Mouse (Mus musculus) stomach, postnatal 0 days (tissue): ENCODE data around the gene Col18a1. TPM values are rescaled to one million over a fixed set of nuclear protein-coding genes. Genes with fewer than 3 reads are reported as not detected.
A peak's percentile ranks its signal among the peaks of the same experiment; 100 is the strongest.
"Not testable (repeated sequence)": the region's sequence is repeated elsewhere in the genome, so short reads cannot be mapped to it uniquely, and the experiment has no call there.

Experiments
- ATAC-seq: fragments of 200-750 bp; cut with Nextera tagmentation; 2 replicates; pipeline ENCODE4 v1.8.0; 2017; ENCODE audit not compliant: low FRiP score, low TSS enrichment
- DNase-seq: peaks from one replicate; pipeline ENCODE4 v3.0.0-alpha.2; 2016; ENCODE audit warnings: low spot score
- H3K27ac ChIP-seq: fragments of 300-500 bp; sonication (generic); replicated peaks from 2 replicates; pipeline ENCODE4 v1.5.1; 2014; ENCODE audit warnings: mild to moderate bottlenecking, control low read depth
- H3K27me3 ChIP-seq: fragments of 300-500 bp; sonication (generic); 2 replicates; pipeline ENCODE4 v1.6.1; 2014; ENCODE audit warnings: low read length; ENCODE audit not compliant: control insufficient read depth, insufficient read depth
- H3K36me3 ChIP-seq: fragments of 300-500 bp; sonication (generic); 2 replicates; pipeline ENCODE4 v1.6.1; 2014; ENCODE audit warnings: low read length, mixed read lengths; ENCODE audit not compliant: control insufficient read depth, insufficient read depth
- H3K4me1 ChIP-seq: fragments of 300-500 bp; sonication (generic); replicated peaks from 2 replicates; pipeline ENCODE4 v1.6.1; 2014; ENCODE audit warnings: antibody characterized with exemption; ENCODE audit not compliant: control insufficient read depth, insufficient read depth
- H3K4me2 ChIP-seq: fragments of 300-500 bp; sonication (generic); replicated peaks from 2 replicates; pipeline ENCODE4 v1.6.1; 2014; ENCODE audit warnings: low read depth, mild to moderate bottlenecking, control low read depth, moderate library complexity
- H3K4me3 ChIP-seq: fragments of 300-500 bp; sonication (generic); 2 replicates; pipeline ENCODE4 v1.5.1; 2014; ENCODE audit warnings: low read depth, low read length, control low read depth
- H3K9ac ChIP-seq: fragments of 300-500 bp; sonication (generic); 2 replicates; pipeline ENCODE4 v1.6.1; 2014; ENCODE audit warnings: mild to moderate bottlenecking, low read length, control low read depth, mixed read lengths
- H3K9me3 ChIP-seq: fragments of 300-500 bp; sonication (generic); 2 replicates; pipeline ENCODE4 v1.6.1; 2016; ENCODE audit warnings: low read length; ENCODE audit not compliant: control insufficient read depth
- CTCF ChIP-seq: IDR thresholded peaks from 2 replicates; pipeline ENCODE4 v1.5.1; 2016; ENCODE audit warnings: antibody characterized with exemption, low read depth, mild to moderate bottlenecking, moderate library complexity
- EP300 ChIP-seq: optimal IDR thresholded peaks from 2 replicates; pipeline ENCODE3; 2016; ENCODE audit warnings: antibody characterized with exemption
- WGBS: fragments of 180-500 bp; shearing (Covaris S2); extraction: QIAGEN DNeasy Blood & Tissue Kit; methylation state at CpG from one replicate; pipeline ENCODE4 v1.1.7; 2014; 5-methylcytosine and 5-hydroxymethylcytosine counted together
- polyA plus RNA-seq: library from polyadenylated mRNA; unstranded; fragments of >200 nt; fragmentation: Nextera tagmentation; extraction: Ambion mirVana; gene quantifications from 2 replicates; pipeline ENCODE4 v1.2.1, GENCODE M21; 2015

Col18a1 gene
- polyA plus RNA-seq, 1 experiment from 2014 or later, result 26.3 TPM

- Histone ChIP-seq H3K9ac (no peak overlapping the region), H3K4me2 (no peak overlapping the region), H3K4me1 (no peaks in the 10 kb centered on the region), H3K27ac (no peak overlapping the region), H3K9me3 (no peaks in the 10 kb centered on the region), H3K36me3 (no peaks in the 10 kb centered on the region), H3K27me3 (no peaks in the 10 kb centered on the region), H3K4me3 (no peak overlapping the region)
- WGBS, result 50% methylated on average over 2 of the region's 2 CpGs
- DNase-seq (peak; percentile 84), ATAC-seq (peak; percentile 89)
- TF ChIP-seq CTCF, result peak; percentile 34; the same call in 1 of the 2 replicates
- TF ChIP-seq EP300, result no peak
Measured at GRCm38 (mm10) chr10:77142328-77142727, 24.0 kb downstream of the Col18a1 start.

GRCm38 (mm10) chr10:77138304-77138703 lies 28.0 kb downstream of the Col18a1 start:
- DNase-seq (no peak), ATAC-seq (no peak)
- H3K9ac ChIP-seq, result no peak overlapping the region
- no peaks in the 10 kb centered on the region for H3K27me3 ChIP-seq
- TF ChIP-seq CTCF (no peak), EP300 (no peak)
- H3K9me3 ChIP-seq, result no peaks in the 10 kb centered on the region
- H3K4me3 ChIP-seq, result no peak overlapping the region
- H3K4me2 ChIP-seq, result no peak overlapping the region
- no peaks in the 10 kb centered on the region for H3K36me3 ChIP-seq
- H3K27ac ChIP-seq, result no peak overlapping the region
- H3K4me1 ChIP-seq, result no peaks in the 10 kb centered on the region

GRCm38 (mm10) chr10:77136205-77136604 lies 30.1 kb downstream of the Col18a1 start:
- no peaks in the 10 kb centered on the region for H3K27me3 ChIP-seq
- H3K4me1 ChIP-seq, result no peaks in the 10 kb centered on the region; the same call in 1 of the 2 replicates
- no peak overlapping the region for H3K9ac ChIP-seq
- no peak overlapping the region for H3K4me3 ChIP-seq
- TF ChIP-seq CTCF, result no peak
- WGBS, result 80% methylated on average over 6 of the region's 6 CpGs
- H3K9me3 ChIP-seq, result no peaks in the 10 kb centered on the region
- ATAC-seq (no peak), DNase-seq (no peak)
- no peaks in the 10 kb centered on the region for H3K36me3 ChIP-seq
- no peak overlapping the region for H3K27ac ChIP-seq
- H3K4me2 ChIP-seq, result no peak overlapping the region

- Histone ChIP-seq H3K4me3 (no peak overlapping the region), H3K9me3 (no peaks in the 10 kb centered on the region), H3K4me2 (no peak overlapping the region), H3K27me3 (no peaks in the 10 kb centered on the region), H3K4me1 (no peaks in the 10 kb centered on the region; the same call in 1 of the 2 replicates), H3K27ac (no peak overlapping the region), H3K9ac (no peak overlapping the region), H3K36me3 (no peaks in the 10 kb centered on the region)
- no peak for ATAC-seq
- DNase-seq, result no peak
- WGBS, result 94% methylated on average over 5 of the region's 5 CpGs
- TF ChIP-seq CTCF (peak; percentile 42), EP300 (no peak)
Measured at GRCm38 (mm10) chr10:77135274-77135829, 31.0 kb downstream of the Col18a1 start.

GRCm38 (mm10) chr10:77134807-77135152 lies 31.6 kb downstream of the Col18a1 start:
- H3K4me2 ChIP-seq, H3K9me3 ChIP-seq, H3K9ac ChIP-seq, DNase-seq, H3K27me3 ChIP-seq, H3K4me1 ChIP-seq, ATAC-seq, H3K36me3 ChIP-seq, H3K4me3 ChIP-seq, H3K27ac ChIP-seq: not testable (repeated sequence)
- WGBS, result 39% methylated on average over 6 of the region's 6 CpGs

GRCm38 (mm10) chr10:77133951-77134806 lies 32.2 kb downstream of the Col18a1 start:
- no peaks in the 10 kb centered on the region for H3K9me3 ChIP-seq
- no peak for DNase-seq
- WGBS, result 53% methylated on average over 13 of the region's 13 CpGs

More at GRCm38 (mm10) chr10:77133951-77134806, 32.2 kb downstream of the Col18a1 start:
- ATAC-seq, result no peak
- H3K4me2 ChIP-seq, result no peak overlapping the region
- H3K36me3 ChIP-seq, result no peaks in the 10 kb centered on the region
- H3K4me1 ChIP-seq, result no peaks in the 10 kb centered on the region; the same call in 1 of the 2 replicates
- no peaks in the 10 kb centered on the region for H3K27me3 ChIP-seq
- no peak overlapping the region for H3K9ac ChIP-seq
- TF ChIP-seq CTCF (no peak), EP300 (no peak)
- H3K4me3 ChIP-seq, result no peak overlapping the region
- no peak overlapping the region for H3K27ac ChIP-seq
